Mouse (Mus musculus): ENCODE measurements around the gene Pak1. TPM values are rescaled to one million over a fixed set of nuclear protein-coding genes. Genes with fewer than 3 reads are reported as not detected.

Pak1 gene
- polyA plus RNA-seq, 1 experiment from 2014 or later, result 141 TPM

Other genes starting within 250 kb of the Pak1 start
- 53.0 and 59.2 TPM in 2 replicates for gene Aamdc, start 209.0 kb upstream of the Pak1 start, polyA plus RNA-seq (2015; fragmentation: Nextera tagmentation; extraction: Ambion mirVana)
- gene Rsf1, start 208.7 kb upstream of the Pak1 start, polyA plus RNA-seq (2015; fragmentation: Nextera tagmentation; extraction: Ambion mirVana), result 24.1 and 25.6 TPM in 2 replicates
- 174 and 175 TPM in 2 replicates for gene Clns1a, start 91.9 kb upstream of the Pak1 start, polyA plus RNA-seq (2015; fragmentation: Nextera tagmentation; extraction: Ambion mirVana)
- gene Aqp11, start 50.3 kb upstream of the Pak1 start, polyA plus RNA-seq (2015; fragmentation: Nextera tagmentation; extraction: Ambion mirVana), result 19.4 and 22.1 TPM in 2 replicates
- not detected in 2 replicates for gene Gdpd4, start 131.4 kb downstream of the Pak1 start, polyA plus RNA-seq (2015; fragmentation: Nextera tagmentation; extraction: Ambion mirVana)

Measured in hindbrain, embryonic 15.5 days (tissue).